Mouse (Mus musculus) c-Kit-positive CD71-positive TER-119-positive erythroid progenitor cells, embryonic 14.5 days (primary cell): ENCODE data around the gene Duox2.
A peak's percentile ranks its signal among the peaks of the same experiment; 100 is the strongest.

ENCODE experiments used
- DNase-seq: peaks from one replicate; pipeline ENCODE4 v3.0.0-alpha.2; 2013; ENCODE audit warnings: low spot score

Duox2 gene

DNA sequence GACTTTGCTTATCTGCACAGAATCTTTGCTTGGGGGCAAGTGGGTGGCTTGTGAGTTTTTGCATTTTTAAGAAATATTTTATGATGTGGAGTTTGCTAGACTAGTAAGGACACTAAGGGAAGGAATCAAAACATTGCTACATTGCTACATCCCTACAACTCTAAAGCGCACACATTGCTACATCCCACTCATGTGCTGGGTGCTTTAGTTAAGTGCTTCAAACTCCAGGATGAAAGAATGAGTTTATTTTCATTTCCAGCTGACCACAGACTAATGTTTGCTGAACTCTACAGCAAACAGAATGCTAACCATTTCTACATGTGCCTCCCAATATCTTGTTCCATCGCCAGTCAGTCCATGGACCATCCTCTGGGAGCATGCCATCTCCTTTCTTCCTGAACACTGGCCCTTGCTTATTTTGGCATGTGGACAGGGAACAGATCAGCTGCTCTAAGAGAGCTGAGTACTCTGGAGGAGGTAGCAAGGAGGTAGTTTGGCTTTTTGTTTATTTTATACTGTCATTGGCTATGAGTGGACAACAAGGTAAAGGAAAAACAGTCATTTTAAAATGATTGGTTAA lies 60.3 kb downstream of the Duox2 start:
- no peak for DNase-seq

DNA sequence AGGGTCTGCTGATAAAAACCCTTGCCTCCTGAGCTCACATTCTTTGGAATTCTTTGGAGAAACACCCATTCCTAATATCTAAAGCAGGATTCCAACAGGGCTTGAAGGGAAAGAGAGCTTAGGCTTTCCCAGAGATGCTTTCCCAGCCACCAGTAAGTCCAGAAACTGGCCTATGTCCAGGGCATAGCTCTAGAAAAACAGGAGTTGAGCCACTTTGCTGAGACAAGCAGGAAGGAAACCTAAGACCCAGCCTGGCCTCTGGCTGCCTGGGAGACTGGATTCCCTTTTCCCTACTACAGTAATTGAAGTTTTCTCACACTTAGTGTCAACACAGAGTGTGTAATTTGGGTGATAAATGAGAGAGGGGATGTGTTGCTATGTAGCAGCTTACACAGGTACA lies 61.9 kb downstream of the Duox2 start:
- DNase-seq = no peak

DNA sequence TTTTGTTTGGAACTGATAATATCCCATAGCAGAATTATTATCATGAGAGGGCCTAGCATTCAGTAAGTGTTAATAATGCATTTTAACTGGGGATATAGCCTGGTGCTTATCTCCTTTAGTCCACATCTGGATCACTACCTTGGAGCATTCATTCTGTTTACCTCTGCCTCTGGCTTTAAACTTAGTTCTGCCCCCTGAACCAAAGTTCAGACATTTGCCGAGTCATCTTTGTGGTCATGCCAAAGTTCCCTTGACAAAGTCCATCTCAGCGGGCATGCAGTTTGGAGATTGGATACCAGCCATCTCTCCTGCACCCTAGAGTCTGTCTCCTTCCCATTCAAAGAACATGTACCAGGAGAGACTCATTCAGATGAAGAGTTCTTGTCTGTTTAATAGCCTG lies 62.8 kb downstream of the Duox2 start:
- DNase-seq = peak; percentile 30

DNA sequence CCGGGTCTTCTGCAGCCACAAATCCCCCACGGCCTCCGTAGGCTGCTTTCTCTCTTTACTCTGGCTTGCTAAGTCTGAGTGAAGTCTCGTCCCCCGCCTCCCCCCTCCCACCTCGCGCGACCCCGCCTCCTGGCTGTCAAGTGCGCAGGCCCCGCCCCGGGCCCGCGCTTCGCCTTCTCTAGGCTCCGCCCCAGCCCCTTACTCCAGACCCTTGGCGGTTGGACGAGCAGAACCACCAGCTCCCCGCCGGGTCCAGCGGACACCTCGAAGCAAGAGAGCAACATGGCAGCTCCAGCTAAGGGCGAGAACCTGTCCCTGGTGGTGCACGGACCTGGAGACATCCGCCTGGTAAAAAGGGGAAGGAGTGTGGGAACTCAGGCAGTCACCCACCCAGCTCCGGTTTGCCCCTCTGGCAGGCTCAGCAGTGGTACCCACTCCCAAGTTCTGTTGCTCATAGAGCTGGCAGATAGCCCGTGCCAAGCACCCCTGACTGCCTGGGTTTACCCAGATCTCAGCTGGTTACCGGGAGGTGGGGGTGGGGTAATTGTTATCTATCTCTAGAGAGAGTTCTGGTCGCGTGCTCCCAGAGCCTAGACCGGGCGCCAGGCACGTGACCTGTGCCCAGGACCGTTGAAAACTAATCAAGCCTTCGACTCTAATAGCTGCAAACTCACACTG lies 63.5 kb downstream of the Duox2 start, which contains the start of gene Sord:
TSS of gene Sord (plus strand) at position 139 of the 678 bp plus-strand sequence.
- DNase-seq = peak; percentile 79

DNA sequence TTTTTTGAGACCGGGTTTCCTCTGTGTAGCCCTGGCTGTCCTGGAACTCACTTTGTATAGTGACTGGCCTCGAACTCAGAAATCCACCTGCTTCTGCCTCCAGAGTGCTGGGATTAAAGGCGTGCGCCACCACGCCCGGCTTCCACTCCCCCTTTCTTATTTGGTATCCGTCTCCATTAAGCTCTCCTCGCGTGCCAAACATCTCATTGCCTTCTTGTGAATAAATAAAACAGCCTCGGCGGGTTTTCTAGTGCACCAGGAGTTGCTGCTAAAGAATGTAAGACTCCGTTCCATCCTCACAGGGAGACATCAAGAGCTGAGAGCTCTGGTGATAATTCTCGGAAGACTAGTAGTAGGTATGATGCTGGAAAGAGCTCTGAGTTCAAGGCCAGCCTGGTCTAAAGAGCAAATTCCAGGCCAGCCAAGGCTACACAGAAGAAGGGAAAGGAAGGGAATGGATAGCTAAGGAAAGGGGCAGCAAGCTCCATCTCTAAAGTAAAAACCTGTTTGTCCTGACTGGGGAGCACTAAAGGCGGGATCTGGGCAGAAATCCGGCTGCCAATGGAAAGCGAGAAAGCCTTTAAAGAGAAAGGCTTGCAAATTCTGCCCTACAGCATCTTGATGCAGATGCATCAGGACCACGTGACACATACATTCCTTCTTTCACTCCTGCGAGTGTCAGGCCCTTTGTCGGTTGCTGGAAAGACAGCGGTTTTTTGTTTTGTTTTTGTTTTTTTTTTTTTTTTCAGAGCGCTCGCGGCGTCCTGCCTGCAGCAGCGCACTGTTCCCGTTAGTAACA lies 64.3 kb downstream of the Duox2 start:
- DNase-seq = peak; percentile 68

DNA sequence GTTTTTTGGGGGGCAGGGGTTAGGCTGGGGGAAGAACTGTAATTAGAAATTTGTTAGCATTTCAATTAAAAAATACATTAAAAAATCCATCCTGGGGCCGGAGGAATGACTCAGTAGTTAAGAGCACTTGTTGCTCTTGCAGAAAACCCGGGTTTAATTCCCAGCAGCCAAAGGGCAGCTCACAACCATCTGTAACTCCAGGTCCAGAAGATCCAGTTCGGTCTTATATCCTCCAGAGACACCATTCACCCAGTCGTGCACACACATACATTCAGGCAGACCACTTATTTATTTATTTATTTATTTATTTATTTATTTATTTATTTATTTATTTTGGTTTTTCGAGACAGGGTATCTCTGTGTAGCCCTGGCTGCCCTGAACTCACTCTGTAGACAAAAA lies 64.9 kb downstream of the Duox2 start:
- no peak for DNase-seq

DNA sequence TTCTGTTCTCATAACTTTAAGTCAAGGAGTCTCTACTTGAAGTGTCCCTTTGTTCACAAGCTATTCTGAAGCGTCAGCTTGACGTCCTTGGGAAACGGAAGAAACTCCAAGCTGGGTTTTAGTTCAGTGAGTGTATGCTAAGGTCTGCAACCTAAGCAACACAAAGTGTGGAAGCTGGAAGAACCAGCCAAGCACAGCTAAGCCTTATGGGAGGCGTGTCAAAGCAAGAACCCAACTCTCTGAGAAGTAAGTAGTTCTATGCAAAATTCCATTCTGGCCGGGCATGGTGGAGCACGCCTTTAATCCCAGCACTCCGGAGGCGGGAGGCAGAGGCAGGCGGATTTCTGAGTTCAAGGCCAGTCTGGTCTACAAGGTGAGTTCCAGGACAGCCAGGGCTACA lies 66.6 kb downstream of the Duox2 start:
- no peak for DNase-seq

DNA sequence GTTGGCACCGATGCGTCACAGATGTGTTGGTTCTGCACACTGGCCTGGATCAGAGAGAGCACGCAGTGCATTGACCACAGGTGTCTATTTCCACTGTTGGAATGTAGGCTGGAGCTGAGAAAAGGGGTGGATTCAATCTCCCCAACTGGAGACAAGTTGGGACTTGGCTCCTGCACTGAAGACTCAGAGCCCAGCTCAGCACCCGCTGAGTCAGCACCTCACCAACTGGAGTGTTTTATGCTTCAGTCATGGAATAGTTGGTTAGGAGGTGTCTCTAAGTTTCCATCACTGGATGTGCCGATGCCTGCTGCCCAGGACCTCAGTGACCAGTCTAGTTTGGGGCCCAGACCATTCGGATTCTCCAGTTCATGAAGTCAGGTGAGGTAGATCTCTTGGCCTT lies 67.9 kb downstream of the Duox2 start:
- no peak for DNase-seq
